Mouse (Mus musculus): Measurements from ENCODE around the gene Runx1. TPM values are rescaled to one million over a fixed set of nuclear protein-coding genes. Genes with fewer than 3 reads are reported as not detected.

The Runx1 gene
- polyA plus RNA-seq, 1 experiment from 2014 or later = 4.9 TPM

DNA sequence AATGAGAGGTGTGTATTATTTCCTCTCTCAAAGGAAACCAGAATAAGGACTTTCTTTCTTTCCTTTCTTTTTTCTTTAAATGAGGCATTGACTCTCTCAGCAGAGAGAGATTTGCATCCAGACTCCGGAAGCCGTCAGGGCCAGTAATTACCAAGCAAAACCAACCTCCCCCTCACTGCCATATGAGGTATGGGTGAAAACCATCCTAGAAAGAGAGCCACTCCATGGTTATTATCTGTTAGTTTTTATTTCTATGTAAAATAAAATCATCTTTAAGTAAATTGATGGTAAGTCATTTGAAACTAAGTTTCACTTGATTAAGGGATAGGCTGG is 10.8 kb downstream of the Runx1 start:
- no peak overlapping the region for H3K9ac ChIP-seq (replicated peaks)
- no peak for ATAC-seq (ENCODE audit: insufficient number of reproducible peaks, insufficient read depth, low FRiP score, low TSS enrichment, low read depth)
- H3K36me3 ChIP-seq = no peaks in the 10 kb centered on the region
- no peaks in the 10 kb centered on the region for H3K9me3 ChIP-seq
- H3K4me1 ChIP-seq (replicated peaks) = peaks cover 7% of the 10 kb centered on the region
- H3K4me3 ChIP-seq (replicated peaks) = no peak overlapping the region
- WGBS = 84% methylated on average over 2 of the region's 2 CpGs
- no peak overlapping the region for H3K27ac ChIP-seq
- H3K27me3 ChIP-seq = peaks cover 4% of the 10 kb centered on the region; the same call in 1 of the 2 replicates
- no peak overlapping the region for H3K4me2 ChIP-seq

DNA sequence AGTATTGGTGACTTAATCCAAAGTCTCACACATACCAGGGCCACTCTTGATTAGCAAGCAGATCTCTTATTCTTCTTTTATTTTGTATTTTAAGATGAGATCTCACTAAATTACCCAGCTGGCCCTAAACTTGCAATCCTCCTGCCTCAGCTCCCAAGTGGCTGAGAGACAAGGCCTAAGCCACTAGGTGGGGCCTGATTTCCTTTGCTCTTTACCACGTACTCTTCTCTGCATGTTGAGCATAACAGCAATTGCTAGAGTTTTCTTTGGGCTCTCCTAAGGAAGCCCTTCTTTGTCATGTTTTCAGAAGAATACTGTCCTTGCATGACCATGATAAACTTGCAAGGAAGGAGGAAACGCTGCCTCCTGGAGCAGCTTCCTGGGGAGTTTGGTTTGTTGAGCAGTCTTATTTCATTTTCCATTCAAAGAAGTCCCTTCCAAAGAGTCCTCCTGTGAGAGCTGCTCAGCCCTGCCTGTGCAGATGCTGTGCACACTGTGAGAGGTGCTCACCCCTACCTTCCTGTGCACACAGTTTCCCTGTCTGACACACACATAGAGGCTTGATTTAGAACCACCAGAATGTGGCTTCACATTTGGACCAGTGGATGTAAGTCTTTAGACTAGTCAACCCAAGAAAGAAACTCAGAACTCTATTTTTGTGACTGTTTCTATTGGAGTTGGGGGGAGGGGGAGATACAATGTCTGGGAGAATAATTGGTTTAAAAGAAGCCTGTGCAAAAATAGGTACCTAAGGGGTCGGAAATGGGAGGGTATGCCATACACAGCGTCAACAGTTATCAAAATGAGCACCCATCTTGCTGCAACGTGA is 11.4 kb downstream of the Runx1 start:
- no peaks in the 10 kb centered on the region for H3K9me3 ChIP-seq
- H3K27ac ChIP-seq = no peak overlapping the region
- no peak overlapping the region for H3K4me3 ChIP-seq (replicated peaks)
- 77% methylated on average over 5 of the region's 5 CpGs for WGBS
- ATAC-seq (ENCODE audit: insufficient number of reproducible peaks, insufficient read depth, low FRiP score, low TSS enrichment, low read depth) = no peak
- H3K4me1 ChIP-seq (replicated peaks) = peaks cover 7% of the 10 kb centered on the region
- H3K9ac ChIP-seq (replicated peaks) = no peak overlapping the region
- H3K4me2 ChIP-seq = no peak overlapping the region
- no peaks in the 10 kb centered on the region; the same call in 1 of the 2 replicates for H3K27me3 ChIP-seq
- no peaks in the 10 kb centered on the region for H3K36me3 ChIP-seq

DNA sequence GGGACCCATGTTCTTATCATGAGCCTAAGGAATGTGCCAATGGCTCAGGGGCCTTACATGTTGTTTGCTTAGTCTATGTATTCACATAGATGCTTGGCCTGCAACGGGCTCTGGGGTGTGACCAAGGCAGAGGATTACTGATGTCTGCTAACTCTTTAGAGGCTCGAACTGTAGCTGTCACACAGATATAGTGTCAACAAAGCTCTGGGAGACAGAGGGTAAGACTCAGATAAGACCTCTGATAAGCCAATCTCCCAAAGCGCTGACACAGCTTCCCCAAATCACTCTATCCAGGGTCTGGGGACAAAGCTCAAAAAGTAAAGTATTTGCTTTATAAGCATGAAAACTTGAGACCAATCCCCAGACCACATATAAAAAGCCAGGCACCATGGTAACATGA is 13.5 kb downstream of the Runx1 start:
- Histone ChIP-seq H3K4me2 (no peak overlapping the region), H3K27ac (peak overlapping the region; percentile 58; the same call in 1 of the 2 replicates), H3K4me1 (replicated peaks) (peaks cover 7% of the 10 kb centered on the region), H3K36me3 (no peaks in the 10 kb centered on the region), H3K4me3 (replicated peaks) (no peak overlapping the region), H3K27me3 (peaks cover 5% of the 10 kb centered on the region; the same call in 1 of the 2 replicates), H3K9me3 (no peaks in the 10 kb centered on the region), H3K9ac (replicated peaks) (no peak overlapping the region)
- ATAC-seq (ENCODE audit: insufficient number of reproducible peaks, insufficient read depth, low FRiP score, low TSS enrichment, low read depth) = no peak
- WGBS = 61% methylated on average over 3 of the region's 3 CpGs

DNA sequence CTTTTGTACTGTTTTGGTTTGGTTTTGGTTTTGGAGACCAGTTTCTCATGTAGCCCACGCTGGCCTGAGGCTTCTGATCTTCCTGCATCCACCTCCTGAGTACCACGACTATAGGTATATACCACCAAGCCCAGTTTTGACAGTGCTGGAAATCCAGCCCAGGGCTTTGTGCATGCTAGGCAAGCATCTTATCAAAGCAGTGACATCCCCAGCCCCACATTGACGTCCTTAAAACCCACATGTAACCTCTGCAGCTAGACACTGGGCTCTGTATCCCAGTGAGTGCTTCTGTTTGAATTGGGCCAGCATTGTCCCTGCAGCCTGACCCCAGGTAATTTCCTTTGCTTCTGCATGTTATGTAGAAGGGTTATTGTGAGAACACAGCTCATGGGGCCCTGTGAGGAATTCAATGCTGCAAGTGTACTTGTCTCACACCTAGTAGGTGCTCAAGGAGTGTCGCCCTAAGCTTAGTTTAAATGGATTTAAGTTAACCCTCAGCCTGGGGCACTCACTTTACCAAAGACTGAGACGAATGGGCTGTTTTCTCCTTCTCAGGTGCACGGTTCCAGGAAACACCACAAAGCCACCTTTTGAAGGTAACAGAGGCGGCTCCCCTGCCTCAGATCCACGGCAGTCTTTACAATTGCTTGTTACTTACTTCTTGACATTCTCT is 15.2 kb downstream of the Runx1 start:
- 85% methylated on average over 8 of the region's 8 CpGs for WGBS
- no peak overlapping the region for H3K27ac ChIP-seq
- ATAC-seq (ENCODE audit: insufficient number of reproducible peaks, insufficient read depth, low FRiP score, low TSS enrichment, low read depth) = no peak
- no peak overlapping the region for H3K4me2 ChIP-seq
- no peaks in the 10 kb centered on the region for H3K36me3 ChIP-seq
- H3K9ac ChIP-seq (replicated peaks) = no peak overlapping the region
- H3K4me1 ChIP-seq (replicated peaks) = peaks cover 7% of the 10 kb centered on the region
- H3K4me3 ChIP-seq (replicated peaks) = no peak overlapping the region
- no peaks in the 10 kb centered on the region for H3K9me3 ChIP-seq
- peaks cover 5% of the 10 kb centered on the region; the same call in 1 of the 2 replicates for H3K27me3 ChIP-seq

DNA sequence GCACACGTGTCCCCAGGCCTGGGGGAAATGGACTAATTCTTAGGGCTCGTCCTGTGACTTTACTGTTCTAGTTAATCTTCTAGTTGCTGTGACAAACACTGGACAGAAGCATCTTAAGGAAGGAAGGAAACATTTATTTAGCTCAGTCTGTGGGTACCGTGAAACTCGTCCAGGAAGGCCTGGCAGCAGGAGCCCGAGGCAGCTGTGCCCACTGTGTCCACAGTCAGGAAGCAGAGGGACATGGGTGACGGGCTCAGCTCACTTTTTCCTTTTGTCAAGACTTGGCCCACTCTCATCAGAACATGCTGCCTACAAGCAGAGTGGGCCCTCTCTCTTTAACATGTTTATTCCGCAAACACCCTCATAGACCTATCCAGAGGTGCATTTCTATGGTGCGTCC is 18.2 kb downstream of the Runx1 start:
- Histone ChIP-seq H3K27ac (no peak overlapping the region), H3K4me3 (replicated peaks) (no peak overlapping the region), H3K9me3 (no peaks in the 10 kb centered on the region), H3K27me3 (peaks cover 5% of the 10 kb centered on the region; the same call in 1 of the 2 replicates), H3K9ac (replicated peaks) (no peak overlapping the region), H3K4me1 (replicated peaks) (peaks cover 6% of the 10 kb centered on the region), H3K36me3 (no peaks in the 10 kb centered on the region), H3K4me2 (no peak overlapping the region)
- WGBS = 87% methylated on average over 8 of the region's 8 CpGs
- ATAC-seq (ENCODE audit: insufficient number of reproducible peaks, insufficient read depth, low FRiP score, low TSS enrichment, low read depth) = no peak

DNA sequence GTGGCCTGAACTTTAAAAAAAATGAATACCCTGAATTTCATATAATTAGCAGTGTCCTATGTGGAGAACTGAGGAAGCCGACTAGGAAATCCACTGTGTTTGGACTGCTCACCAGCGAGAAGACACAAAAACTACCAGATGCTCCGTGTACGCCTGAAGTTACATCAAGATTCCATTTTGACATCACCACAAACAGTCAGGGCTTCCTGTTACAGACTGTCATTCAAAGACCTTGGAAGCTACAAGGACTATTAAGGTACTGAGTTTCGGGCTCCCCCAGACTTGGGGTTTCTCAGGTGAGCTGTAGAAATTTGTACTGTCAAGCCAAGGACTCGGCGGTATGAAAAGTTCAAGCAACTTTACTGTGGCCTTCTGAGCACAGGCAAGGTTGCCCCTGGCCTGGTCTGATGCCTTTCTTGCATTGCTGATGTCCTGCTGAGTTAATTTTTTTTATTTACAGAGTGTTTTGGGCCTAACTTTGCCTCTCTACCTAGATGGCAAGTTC is 22.8 kb downstream of the Runx1 start:
- Histone ChIP-seq H3K27me3 (0 out of 2 replicates have a peak, but pooled peaks cover 4% of the 10 kb centered on the region), H3K9ac (replicated peaks) (no peak overlapping the region), H3K36me3 (no peaks in the 10 kb centered on the region), H3K9me3 (no peaks in the 10 kb centered on the region), H3K4me1 (replicated peaks) (no peaks in the 10 kb centered on the region), H3K4me3 (replicated peaks) (no peak overlapping the region), H3K4me2 (no peak overlapping the region), H3K27ac (no peak overlapping the region)
- 90% methylated on average over 7 of the region's 7 CpGs for WGBS
- ATAC-seq (ENCODE audit: insufficient number of reproducible peaks, insufficient read depth, low FRiP score, low TSS enrichment, low read depth) = no peak

DNA sequence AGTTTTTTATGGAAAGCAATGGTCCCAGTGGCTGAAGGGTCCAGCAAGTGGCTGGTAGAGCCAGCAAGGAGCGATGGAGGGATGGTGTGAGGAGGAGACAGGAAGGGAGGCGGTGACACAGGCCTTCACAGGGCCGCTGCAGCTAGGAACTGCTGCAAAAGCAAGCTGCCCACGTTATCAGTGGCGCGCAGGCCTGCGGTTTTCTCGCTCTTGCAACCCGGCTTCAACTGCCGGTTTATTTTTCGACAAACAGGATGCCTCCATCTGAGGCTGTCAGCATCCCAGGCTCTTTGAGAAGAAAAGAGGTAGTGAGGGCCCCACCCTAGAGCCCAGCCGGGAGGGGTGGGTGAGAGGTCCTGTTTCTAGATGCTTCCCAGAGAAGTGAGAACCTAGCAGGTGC is 24.4 kb downstream of the Runx1 start:
- no peaks in the 10 kb centered on the region for H3K36me3 ChIP-seq
- H3K4me2 ChIP-seq = no peak overlapping the region
- no peak overlapping the region for H3K9ac ChIP-seq (replicated peaks)
- ATAC-seq (ENCODE audit: insufficient number of reproducible peaks, insufficient read depth, low FRiP score, low TSS enrichment, low read depth) = no peak
- no peak overlapping the region for H3K4me3 ChIP-seq (replicated peaks)
- 70% methylated on average over 12 of the region's 12 CpGs for WGBS
- no peak overlapping the region for H3K27ac ChIP-seq
- H3K4me1 ChIP-seq (replicated peaks) = no peaks in the 10 kb centered on the region
- 0 out of 2 replicates have a peak, but pooled peaks cover 4% of the 10 kb centered on the region for H3K27me3 ChIP-seq
- H3K9me3 ChIP-seq = no peaks in the 10 kb centered on the region

DNA sequence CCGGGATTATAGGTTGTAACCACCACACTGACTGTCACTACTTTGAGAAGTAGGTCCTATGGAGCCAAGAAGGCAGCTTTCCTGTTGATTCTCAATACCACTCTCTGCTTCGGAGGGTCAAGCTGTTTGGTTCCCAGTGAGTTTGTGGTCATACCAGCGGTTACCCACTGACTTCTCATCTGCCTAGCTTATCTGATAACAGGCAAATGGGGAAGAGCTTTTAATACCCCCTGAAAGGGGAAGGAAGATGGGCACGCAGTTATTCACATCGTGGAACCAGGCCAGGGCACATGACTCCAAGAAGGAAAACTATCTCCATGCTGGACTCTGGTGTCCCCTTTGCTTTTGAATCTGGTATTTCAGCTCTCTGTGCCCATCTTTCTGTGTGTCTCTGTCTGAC is 25.1 kb downstream of the Runx1 start:
- Histone ChIP-seq H3K4me2 (no peak overlapping the region), H3K9ac (replicated peaks) (no peak overlapping the region), H3K27me3 (0 out of 2 replicates have a peak, but pooled peaks cover 4% of the 10 kb centered on the region), H3K27ac (no peak overlapping the region), H3K36me3 (no peaks in the 10 kb centered on the region), H3K4me1 (replicated peaks) (no peaks in the 10 kb centered on the region), H3K9me3 (0 out of 2 replicates have a peak, but pooled peaks cover 1% of the 10 kb centered on the region), H3K4me3 (replicated peaks) (no peak overlapping the region)
- ATAC-seq (ENCODE audit: insufficient number of reproducible peaks, insufficient read depth, low FRiP score, low TSS enrichment, low read depth) = no peak
- WGBS = 88% methylated on average over 5 of the region's 5 CpGs

DNA sequence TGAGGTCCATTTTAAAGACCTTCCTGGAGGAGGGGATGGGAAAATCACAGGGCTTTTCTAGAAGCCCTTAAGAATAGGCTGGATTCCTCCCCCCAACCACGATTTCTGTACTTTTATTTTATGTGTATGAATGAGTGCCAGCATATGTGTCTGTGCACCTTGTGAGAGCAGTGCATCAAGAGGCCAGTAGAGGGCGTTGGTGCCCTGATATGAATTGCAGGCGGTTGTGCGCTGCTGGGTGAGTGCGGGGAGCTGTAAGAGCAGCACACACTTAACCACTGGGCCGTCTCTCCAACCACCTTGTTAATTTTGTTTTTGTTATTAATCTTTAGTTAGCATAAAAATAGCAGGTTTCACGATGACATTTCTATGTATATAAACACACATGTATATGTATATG is 26.0 kb downstream of the Runx1 start:
- 0 out of 2 replicates have a peak, but pooled peaks cover 4% of the 10 kb centered on the region for H3K27me3 ChIP-seq

DNA sequence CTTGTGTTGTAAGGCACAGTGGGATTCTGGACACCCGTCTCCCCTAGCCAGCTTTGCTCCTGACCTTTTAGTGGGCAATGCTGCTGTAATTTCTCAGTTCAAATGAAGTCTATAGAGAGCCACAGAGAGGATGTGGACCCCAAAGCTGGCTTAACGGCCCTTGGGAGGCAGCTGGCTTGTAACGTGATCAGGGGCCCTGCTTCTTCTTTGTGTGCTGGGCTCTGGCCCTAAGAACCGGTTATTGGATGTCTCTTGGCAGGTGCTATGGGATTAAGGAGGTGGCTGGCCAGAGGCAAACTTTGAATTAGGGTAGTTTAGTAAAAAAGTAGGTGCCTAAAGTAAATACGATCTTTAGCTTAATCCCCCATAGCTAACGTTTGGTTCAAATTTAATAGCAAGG is 31.8 kb downstream of the Runx1 start:
- H3K4me2 ChIP-seq = no peak overlapping the region
- H3K36me3 ChIP-seq = no peaks in the 10 kb centered on the region
- H3K9me3 ChIP-seq = 0 out of 2 replicates have a peak, but pooled peaks cover 3% of the 10 kb centered on the region
- 0 out of 2 replicates have a peak, but pooled peaks cover 5% of the 10 kb centered on the region for H3K4me1 ChIP-seq (replicated peaks)
- 19% methylated on average over 6 of the region's 6 CpGs for WGBS
- no peak overlapping the region for H3K4me3 ChIP-seq (replicated peaks)
- H3K27me3 ChIP-seq = no peaks in the 10 kb centered on the region
- no peak overlapping the region for H3K27ac ChIP-seq
- ATAC-seq (ENCODE audit: insufficient number of reproducible peaks, insufficient read depth, low FRiP score, low TSS enrichment, low read depth) = no peak
- no peak overlapping the region for H3K9ac ChIP-seq (replicated peaks)

More for the DNA sequence above, 26.0 kb downstream of the Runx1 start:
- 92% methylated on average over 7 of the region's 7 CpGs for WGBS
- Histone ChIP-seq H3K9ac (replicated peaks) (no peak overlapping the region), H3K4me1 (replicated peaks) (no peaks in the 10 kb centered on the region), H3K9me3 (0 out of 2 replicates have a peak, but pooled peaks cover 3% of the 10 kb centered on the region), H3K4me3 (replicated peaks) (no peak overlapping the region), H3K36me3 (no peaks in the 10 kb centered on the region), H3K27ac (no peak overlapping the region), H3K4me2 (no peak overlapping the region)
- no peak for ATAC-seq (ENCODE audit: insufficient number of reproducible peaks, insufficient read depth, low FRiP score, low TSS enrichment, low read depth)

DNA sequence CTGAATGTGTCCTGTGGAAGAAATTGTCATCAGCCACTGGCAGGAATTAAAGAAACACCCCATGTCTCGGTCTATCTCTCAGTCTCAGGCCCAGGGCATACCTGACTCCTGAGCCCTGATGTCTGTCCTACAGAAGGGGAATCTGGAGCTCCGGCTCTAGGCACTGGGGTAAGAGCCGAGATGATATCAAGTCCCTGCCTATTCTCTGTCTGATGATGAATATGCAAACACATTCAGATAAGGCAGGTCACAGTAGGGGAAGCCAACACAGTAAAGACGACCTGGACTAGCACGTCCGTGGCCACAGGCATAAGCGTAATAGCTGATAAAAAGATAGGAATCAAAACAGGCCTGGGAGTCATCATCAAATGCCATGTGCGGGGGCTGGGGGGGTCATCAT is 32.2 kb downstream of the Runx1 start:
- no peak for ATAC-seq (ENCODE audit: insufficient number of reproducible peaks, insufficient read depth, low FRiP score, low TSS enrichment, low read depth)
- no peak overlapping the region for H3K4me3 ChIP-seq (replicated peaks)
- no peak overlapping the region for H3K4me2 ChIP-seq
- H3K27ac ChIP-seq = no peak overlapping the region
- H3K36me3 ChIP-seq = no peaks in the 10 kb centered on the region
- H3K9ac ChIP-seq (replicated peaks) = no peak overlapping the region
- H3K9me3 ChIP-seq = 0 out of 2 replicates have a peak, but pooled peaks cover 3% of the 10 kb centered on the region
- H3K4me1 ChIP-seq (replicated peaks) = 0 out of 2 replicates have a peak, but pooled peaks cover 5% of the 10 kb centered on the region
- H3K27me3 ChIP-seq = no peaks in the 10 kb centered on the region
- 69% methylated on average over 8 of the region's 8 CpGs for WGBS

Data from limb, embryonic 12.5 days (tissue).